14 mouse cellular contexts compared by ENCODE assay signal in the genomic region with DNA sequence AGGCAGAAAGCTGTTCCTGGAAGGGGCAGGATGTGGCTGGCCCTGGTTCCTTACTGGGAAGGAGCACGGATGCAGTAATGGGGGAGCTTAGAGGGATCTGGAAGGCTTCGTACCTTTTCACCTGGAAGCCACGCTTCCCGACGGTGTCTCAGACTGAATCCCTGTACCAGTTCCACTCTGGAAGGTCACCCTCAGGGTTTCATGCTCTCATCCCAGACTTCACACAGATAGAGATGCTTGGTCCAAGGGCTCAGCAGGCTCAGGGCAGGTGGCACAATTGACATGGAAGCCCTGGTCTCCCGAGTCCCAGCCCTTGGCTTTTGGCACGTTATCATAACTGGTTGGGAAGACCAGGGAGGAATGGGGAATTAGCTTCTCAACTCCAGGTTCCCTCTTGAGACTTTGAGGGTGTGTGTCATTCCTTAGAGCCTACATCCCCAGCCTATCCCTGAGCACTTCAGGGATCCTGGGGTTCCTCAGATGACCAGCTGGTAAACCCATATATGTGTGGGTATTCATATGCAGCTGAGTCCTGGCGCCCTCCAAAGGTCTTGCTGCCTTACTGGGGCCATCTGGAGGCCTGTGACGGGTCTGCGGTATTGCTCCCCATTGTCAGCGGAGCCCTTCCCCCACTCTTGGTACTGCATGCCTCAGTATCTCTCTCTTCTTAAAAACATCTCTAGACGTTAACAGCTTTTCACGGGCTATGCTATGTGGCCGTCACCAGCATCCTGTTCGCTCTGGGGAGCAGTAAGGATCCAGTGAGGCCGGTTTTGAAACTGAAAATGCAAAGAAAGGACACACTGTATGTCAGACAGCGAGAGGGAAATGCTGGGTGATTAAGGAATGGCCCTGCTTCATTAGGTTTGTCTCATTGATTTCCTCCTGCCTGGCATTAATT. TPM values are rescaled to one million over a fixed set of nuclear protein-coding genes. Genes with fewer than 3 reads are reported as not detected.
A peak's percentile ranks its signal among the peaks of the same experiment; 100 is the strongest.
DNase-seq lines count a peak whose midpoint lies in the region; ATAC-seq lines count a peak whose summit lies in the region.
"Had no signal": no experiment of that assay in that cellular context is flagged by ENCODE, and none has a peak within 500 bp of the region (broad histone marks: within the 10 kb centered on the region; RNA-seq: fewer than 3 reads in every experiment).

No protein-coding gene starts in this region.

- H3K9ac ChIP-seq in neural tube, embryonic 12.5 days, result no peak overlapping the region
- H3K9ac ChIP-seq in hindbrain, embryonic 14.5 days, result no peak overlapping the region
- H3K9ac ChIP-seq: heart, embryonic 15.5 days had no signal

- H3K4me3 ChIP-seq in neural tube, embryonic 12.5 days, result no peak overlapping the region
- no peak overlapping the region for H3K4me3 ChIP-seq in hindbrain, embryonic 14.5 days (replicated peaks; ENCODE audit: low read length)
- H3K4me3 ChIP-seq: heart, embryonic 15.5 days had no signal

- peaks cover 14% of the 10 kb centered on the region for H3K36me3 ChIP-seq in neural tube, embryonic 12.5 days
- H3K36me3 ChIP-seq in hindbrain, embryonic 14.5 days (replicated peaks; ENCODE audit: control insufficient read depth, insufficient read depth), result peaks cover 15% of the 10 kb centered on the region
- H3K36me3 ChIP-seq: heart, embryonic 15.5 days had no signal

- peak; percentile 29; the same call in 1 of the 2 replicates for ATAC-seq in neural tube, embryonic 12.5 days (ENCODE audit: low FRiP score, low read depth)
- ATAC-seq in hindbrain, embryonic 14.5 days (ENCODE audit: low FRiP score), result peak; percentile 52; the same call in 1 of the 2 replicates

- no peak overlapping the region for H3K4me2 ChIP-seq in neural tube, embryonic 12.5 days (replicated peaks)
- no peak overlapping the region for H3K4me2 ChIP-seq in hindbrain, embryonic 14.5 days (replicated peaks)
- H3K4me2 ChIP-seq: heart, embryonic 15.5 days; liver, embryonic 11.5 days had no signal

- WGBS in neural tube, embryonic 12.5 days, result 79% methylated on average over 17 of the region's 17 CpGs
- 69% methylated on average over 17 of the region's 17 CpGs for WGBS in hindbrain, embryonic 14.5 days

- H3K4me1 ChIP-seq in neural tube, embryonic 12.5 days, result no peaks in the 10 kb centered on the region
- H3K4me1 ChIP-seq in hindbrain, embryonic 14.5 days (replicated peaks; ENCODE audit: control insufficient read depth, insufficient read depth, low read length), result no peaks in the 10 kb centered on the region

- no peaks in the 10 kb centered on the region for H3K27me3 ChIP-seq in neural tube, embryonic 12.5 days (replicated peaks)
- no peaks in the 10 kb centered on the region for H3K27me3 ChIP-seq in hindbrain, embryonic 14.5 days (ENCODE audit: control insufficient read depth, insufficient read depth, low read length)
- H3K27me3 ChIP-seq: heart, embryonic 15.5 days had no signal

- no peak overlapping the region for H3K27ac ChIP-seq in neural tube, embryonic 12.5 days
- peak overlapping the region; percentile 54 for H3K27ac ChIP-seq in hindbrain, embryonic 14.5 days
- H3K27ac ChIP-seq: heart, embryonic 15.5 days; kidney, postnatal 0 days had no signal

- no peaks in the 10 kb centered on the region for H3K9me3 ChIP-seq in neural tube, embryonic 12.5 days
- no peaks in the 10 kb centered on the region for H3K9me3 ChIP-seq in hindbrain, embryonic 14.5 days (ENCODE audit: control insufficient read depth, low read length)
- H3K9me3 ChIP-seq: heart, embryonic 15.5 days had no signal

- peak; percentile 52 to 66 for DNase-seq in cerebellum, adult 18-20 months
- DNase-seq in cerebellum, adult 8-10 months, result no peak
- DNase-seq in neural tube, embryonic 10.5 days (ENCODE audit: extremely low spot score, low spot score), result no peak
- DNase-seq in hindbrain, embryonic 14.5 days (ENCODE audit: low spot score), result no peak
- peak; percentile 56 for DNase-seq in thymus, postnatal 25 days
- DNase-seq in right cerebral cortex, postnatal 25 days, result no peak
- no peak for DNase-seq in ovary, adult 18-20 months (ENCODE audit: low spot score)
- DNase-seq: gastrocnemius, postnatal 10 days; lung, postnatal 10 days; midbrain, embryonic 14.5 days had no signal

RNA-seq across cellular contexts. Expression of gene Ehd3, which starts 19.4 kb away (rescaled TPM):
- 12.5 and 15.0 TPM in 2 replicates for polyA plus RNA-seq in neural tube, embryonic 12.5 days (2016; fragmentation: Nextera tagmentation; extraction: Ambion mirVana)
- polyA plus RNA-seq in hindbrain, embryonic 14.5 days (2014; fragmentation: Nextera tagmentation; extraction: Ambion mirVana), result 20.0 and 21.4 TPM in 2 replicates

Comparison
In these comparisons a context has a peak if more than half of its experiments do, and no peak if none do; other contexts are left out.
1. DNase-seq: peak in cerebellum, adult 18-20 months (2 of 2) and thymus, postnatal 25 days (single experiment); none in cerebellum, adult 8-10 months (single experiment), neural tube, embryonic 10.5 days (single experiment), hindbrain, embryonic 14.5 days (single experiment), right cerebral cortex, postnatal 25 days (single experiment) and ovary, adult 18-20 months (single experiment).